Mouse (Mus musculus) heart, embryonic 13.5 days (tissue): ENCODE data around the gene Kctd20. TPM values are rescaled to one million over a fixed set of nuclear protein-coding genes. Genes with fewer than 3 reads are reported as not detected.
A peak's percentile ranks its signal among the peaks of the same experiment; 100 is the strongest.

ENCODE experiments used
- ATAC-seq: fragments of 200-750 bp; cut with Nextera tagmentation; 2 replicates; pipeline ENCODE4 v1.8.0; 2017; ENCODE audit warnings: moderate TSS enrichment; ENCODE audit not compliant: insufficient number of reproducible peaks, low FRiP score, low TSS enrichment; ENCODE audit errors: extremely low read depth
- H3K27ac ChIP-seq: fragments of 300-500 bp; sonication (generic); replicated peaks from 2 replicates; pipeline ENCODE4 v1.5.1; 2015; ENCODE audit warnings: moderate library complexity, mild to moderate bottlenecking, inconsistent platforms
- H3K27me3 ChIP-seq: fragments of 300-500 bp; sonication (generic); replicated peaks from 2 replicates; pipeline ENCODE4 v1.6.1; 2015; ENCODE audit warnings: mild to moderate bottlenecking, inconsistent platforms
- H3K36me3 ChIP-seq: fragments of 300-500 bp; sonication (generic); 2 replicates; pipeline ENCODE4 v1.6.1; 2015; ENCODE audit warnings: mild to moderate bottlenecking, inconsistent platforms
- H3K4me1 ChIP-seq: fragments of 300-500 bp; sonication (generic); 2 replicates; pipeline ENCODE4 v1.6.1; 2015; ENCODE audit warnings: inconsistent platforms
- H3K4me2 ChIP-seq: fragments of 300-500 bp; sonication (generic); 2 replicates; pipeline ENCODE4 v1.6.1; 2015; ENCODE audit warnings: inconsistent platforms, mild to moderate bottlenecking, moderate library complexity
- H3K4me3 ChIP-seq: fragments of 300-500 bp; sonication (generic); 2 replicates; pipeline ENCODE4 v1.5.1; 2015; ENCODE audit warnings: moderate library complexity, mild to moderate bottlenecking, inconsistent platforms
- H3K9ac ChIP-seq: fragments of 300-500 bp; sonication (generic); 2 replicates; pipeline ENCODE4 v1.6.1; 2015; ENCODE audit warnings: inconsistent platforms, mild to moderate bottlenecking, moderate library complexity
- H3K9me3 ChIP-seq: fragments of 300-500 bp; sonication (generic); 2 replicates; pipeline ENCODE4 v1.6.1; 2016; ENCODE audit warnings: inconsistent platforms
- WGBS: fragments of 180-500 bp; shearing (Covaris S2); methylation state at CpG from one replicate; pipeline ENCODE4 v1.1.7; 2015; ENCODE audit warnings: mixed read lengths; 5-methylcytosine and 5-hydroxymethylcytosine counted together
- polyA plus RNA-seq: library from polyadenylated mRNA; unstranded; fragments of >200 nt; fragmentation: Nextera tagmentation; extraction: Ambion mirVana; gene quantifications from 2 replicates; pipeline ENCODE4 v1.2.1, GENCODE M21; 2015

Gene Kctd20
- polyA plus RNA-seq, result 58.1 and 59.9 TPM in 2 replicates

- peak within 1 kb of the TSS; percentile 85 for H3K4me3 ChIP-seq
- WGBS, result under 1% methylated on average over 79 of the region's 80 CpGs
- H3K4me1 ChIP-seq, result peaks cover 23% of the 10 kb centered on the region
- peaks cover 3% of the 10 kb centered on the region for H3K9me3 ChIP-seq
- ATAC-seq, result peak; percentile 92
- H3K4me2 ChIP-seq, result peak within 1 kb of the TSS; percentile 92
- peaks cover 8% of the 10 kb centered on the region for H3K36me3 ChIP-seq
- H3K27me3 ChIP-seq, result no peaks in the 10 kb centered on the region
- peak within 1 kb of the TSS; percentile 97 for H3K27ac ChIP-seq
- peak within 1 kb of the TSS; percentile 95 for H3K9ac ChIP-seq
Measured at GRCm38 (mm10) chr17:28951831-28952799, at the start of gene Kctd20. Kctd20 (plus strand) TSS chr17:28951950.

DNA sequence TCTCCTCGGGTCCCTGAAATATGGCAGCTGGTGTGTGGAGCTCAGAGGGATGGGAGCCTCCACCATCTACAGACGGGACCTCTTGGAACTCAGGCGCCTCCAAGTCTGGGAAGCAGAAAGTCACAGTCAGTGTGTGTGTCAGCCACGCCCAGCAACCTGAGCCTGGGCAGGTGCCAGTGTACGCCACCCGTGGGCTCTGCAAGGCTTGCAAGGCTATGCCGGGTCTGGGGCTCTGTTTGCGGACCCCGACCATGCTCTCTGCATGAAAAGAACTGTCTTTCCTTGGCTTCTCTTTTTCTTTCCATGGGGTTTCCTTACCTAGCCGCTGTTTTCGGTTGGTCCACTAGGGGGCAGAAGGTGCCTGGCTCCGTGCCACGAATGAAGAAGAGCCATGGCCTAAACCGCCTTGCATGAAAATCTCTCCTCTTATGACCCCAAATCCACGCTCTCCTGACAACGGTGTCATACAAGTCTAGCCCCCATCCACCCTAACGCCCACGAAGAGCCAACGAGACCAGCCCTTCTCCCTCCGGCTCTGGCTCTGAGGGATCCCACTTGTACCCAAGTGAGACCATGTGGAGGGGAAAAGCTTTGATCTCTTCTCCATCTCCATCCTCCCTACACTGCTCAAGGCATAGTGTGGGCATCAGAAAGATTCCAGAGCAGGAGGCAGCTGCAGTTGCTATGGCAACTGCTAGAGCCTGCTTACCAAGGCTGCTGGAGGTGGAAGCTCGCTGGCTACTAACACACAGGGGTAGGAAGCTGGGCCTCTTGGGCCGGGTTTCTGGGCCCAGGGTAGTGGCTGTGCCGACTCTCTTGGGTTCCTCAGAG is 47.0 kb upstream of the Kctd20 start:
- no peaks in the 10 kb centered on the region for H3K9me3 ChIP-seq
- no peak overlapping the region for H3K4me3 ChIP-seq
- no peak overlapping the region for H3K4me2 ChIP-seq
- H3K4me1 ChIP-seq, result peaks cover 11% of the 10 kb centered on the region
- peaks cover 13% of the 10 kb centered on the region for H3K27me3 ChIP-seq
- no peaks in the 10 kb centered on the region for H3K36me3 ChIP-seq
- no peak overlapping the region for H3K27ac ChIP-seq
- WGBS, result 28% methylated on average over 23 of the region's 23 CpGs
- ATAC-seq, result no peak
- H3K9ac ChIP-seq, result no peak overlapping the region

- H3K27ac ChIP-seq, result no peak overlapping the region
- peaks cover 20% of the 10 kb centered on the region for H3K27me3 ChIP-seq
- no peak for ATAC-seq
- H3K4me2 ChIP-seq, result no peak overlapping the region
- WGBS, result 64% methylated on average over 13 of the region's 13 CpGs
- no peaks in the 10 kb centered on the region for H3K36me3 ChIP-seq
- H3K9ac ChIP-seq, result no peak overlapping the region
- no peaks in the 10 kb centered on the region for H3K9me3 ChIP-seq
- peaks cover 13% of the 10 kb centered on the region for H3K4me1 ChIP-seq
- H3K4me3 ChIP-seq, result no peak overlapping the region
Measured at GRCm38 (mm10) chr17:28905377-28905916, 46.3 kb upstream of the Kctd20 start.

- H3K27me3 ChIP-seq, result peaks cover 21% of the 10 kb centered on the region
- no peak overlapping the region for H3K9ac ChIP-seq
- H3K4me1 ChIP-seq, result peaks cover 13% of the 10 kb centered on the region
- no peaks in the 10 kb centered on the region for H3K36me3 ChIP-seq
- H3K27ac ChIP-seq, result no peak overlapping the region
- WGBS, result 79% methylated on average over 7 of the region's 7 CpGs
- no peak overlapping the region for H3K4me3 ChIP-seq
- no peaks in the 10 kb centered on the region for H3K9me3 ChIP-seq
- no peak for ATAC-seq
- no peak overlapping the region for H3K4me2 ChIP-seq
Measured at GRCm38 (mm10) chr17:28907959-28908358, 43.8 kb upstream of the Kctd20 start.

- Histone ChIP-seq H3K4me1 (peaks cover 12% of the 10 kb centered on the region), H3K4me3 (peak overlapping the region; percentile 38), H3K4me2 (peak overlapping the region; percentile 71), H3K27ac (no peak overlapping the region), H3K9me3 (no peaks in the 10 kb centered on the region), H3K27me3 (peaks cover 21% of the 10 kb centered on the region), H3K36me3 (no peaks in the 10 kb centered on the region), H3K9ac (peak overlapping the region; percentile 66; the same call in 1 of the 2 replicates)
- ATAC-seq, result no peak
- 5% methylated on average over 29 of the region's 29 CpGs for WGBS
Measured at GRCm38 (mm10) chr17:28909252-28909941, 42.4 kb upstream of the Kctd20 start.

DNA sequence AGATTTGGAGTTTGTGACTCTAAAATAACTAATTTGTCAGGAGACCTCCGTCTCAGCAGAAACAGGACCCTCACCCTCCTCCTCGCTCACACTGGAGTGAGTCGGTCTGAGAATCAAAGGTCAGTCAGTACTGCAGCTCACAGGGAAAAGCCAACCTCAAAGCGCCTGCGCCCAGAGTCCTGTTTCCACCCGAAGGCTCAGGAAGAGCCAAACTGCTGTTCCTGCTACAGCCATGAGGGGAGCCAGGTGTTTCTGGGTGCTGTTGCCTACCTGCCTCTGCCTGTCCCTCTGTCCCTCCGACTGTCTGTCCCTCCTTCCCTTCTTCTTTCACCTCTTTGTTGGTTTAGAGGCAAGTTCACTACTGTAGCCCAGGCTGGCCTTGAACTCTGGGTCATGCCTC is 41.6 kb upstream of the Kctd20 start:
- Histone ChIP-seq H3K9ac (no peak overlapping the region), H3K27ac (no peak overlapping the region), H3K4me1 (peaks cover 9% of the 10 kb centered on the region), H3K4me3 (peak overlapping the region; percentile 38; the same call in 1 of the 2 replicates), H3K27me3 (peaks cover 21% of the 10 kb centered on the region), H3K36me3 (no peaks in the 10 kb centered on the region), H3K9me3 (no peaks in the 10 kb centered on the region), H3K4me2 (peak overlapping the region; percentile 71; the same call in 1 of the 2 replicates)
- 32% methylated on average over 7 of the region's 7 CpGs for WGBS
- ATAC-seq, result no peak

DNA sequence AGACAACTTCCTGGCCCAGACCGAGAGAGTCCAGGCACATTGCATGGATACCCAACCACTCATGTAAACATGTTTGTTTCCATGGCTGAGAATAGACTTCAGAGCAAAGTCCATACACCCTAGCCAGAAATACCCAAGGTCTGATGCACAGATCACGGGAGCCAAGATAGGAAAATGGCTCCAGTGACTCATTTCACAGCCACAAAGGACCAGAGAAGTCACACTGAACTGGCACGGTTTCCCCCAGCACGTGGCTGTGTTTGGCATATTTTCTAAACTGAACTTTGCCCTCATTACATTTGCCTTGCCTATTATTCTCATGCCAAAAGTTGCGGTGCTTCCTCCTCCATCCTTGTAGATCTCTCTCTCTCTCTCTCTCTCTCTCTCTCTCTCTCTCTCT is 38.5 kb upstream of the Kctd20 start:
- H3K4me1 ChIP-seq, result peaks cover 9% of the 10 kb centered on the region
- H3K27ac ChIP-seq, result no peak overlapping the region
- H3K4me2 ChIP-seq, result no peak overlapping the region
- H3K9me3 ChIP-seq, result no peaks in the 10 kb centered on the region
- peaks cover 19% of the 10 kb centered on the region for H3K27me3 ChIP-seq
- WGBS, result 50% methylated on average over 5 of the region's 5 CpGs
- H3K36me3 ChIP-seq, result no peaks in the 10 kb centered on the region
- no peak overlapping the region for H3K9ac ChIP-seq
- no peak for ATAC-seq
- H3K4me3 ChIP-seq, result no peak overlapping the region

DNA sequence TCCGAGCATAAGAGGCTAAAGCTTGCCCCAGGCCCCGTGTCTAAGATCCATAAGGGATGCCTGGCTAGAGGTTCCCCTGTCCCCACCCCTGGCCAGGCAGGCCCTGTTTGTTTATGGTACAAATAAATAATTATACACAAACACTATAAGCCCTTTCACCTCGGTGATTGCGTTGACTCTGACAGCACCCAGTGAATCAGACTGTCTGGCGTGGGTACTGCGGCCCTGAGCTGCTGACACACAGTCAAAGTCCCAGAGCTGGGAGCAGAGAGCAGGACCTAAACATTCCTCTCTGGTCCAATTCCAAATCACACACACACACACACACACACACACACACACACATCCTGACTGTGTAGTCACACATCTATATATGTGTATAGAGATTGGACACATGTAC is 37.8 kb upstream of the Kctd20 start:
- Histone ChIP-seq H3K4me2 (no peak overlapping the region), H3K27me3 (peaks cover 13% of the 10 kb centered on the region), H3K4me1 (peaks cover 9% of the 10 kb centered on the region), H3K9ac (no peak overlapping the region), H3K4me3 (no peak overlapping the region), H3K36me3 (no peaks in the 10 kb centered on the region), H3K27ac (no peak overlapping the region), H3K9me3 (no peaks in the 10 kb centered on the region)
- no peak for ATAC-seq
- 75% methylated on average over 6 of the region's 6 CpGs for WGBS

- Histone ChIP-seq H3K36me3 (no peaks in the 10 kb centered on the region), H3K27ac (no peak within 1 kb of the TSS), H3K4me1 (no peaks in the 10 kb centered on the region), H3K9ac (no peak within 1 kb of the TSS), H3K27me3 (peaks cover 5% of the 10 kb centered on the region), H3K4me2 (no peak within 1 kb of the TSS), H3K9me3 (no peaks in the 10 kb centered on the region), H3K4me3 (no peak within 1 kb of the TSS)
- ATAC-seq, result no peak
- 65% methylated on average over 12 of the region's 12 CpGs for WGBS
Measured at GRCm38 (mm10) chr17:28915060-28915628, 36.6 kb upstream of the Kctd20 start, which contains the start of gene 4930539E08Rik. 4930539E08Rik (minus strand) TSS chr17:28915324.

DNA sequence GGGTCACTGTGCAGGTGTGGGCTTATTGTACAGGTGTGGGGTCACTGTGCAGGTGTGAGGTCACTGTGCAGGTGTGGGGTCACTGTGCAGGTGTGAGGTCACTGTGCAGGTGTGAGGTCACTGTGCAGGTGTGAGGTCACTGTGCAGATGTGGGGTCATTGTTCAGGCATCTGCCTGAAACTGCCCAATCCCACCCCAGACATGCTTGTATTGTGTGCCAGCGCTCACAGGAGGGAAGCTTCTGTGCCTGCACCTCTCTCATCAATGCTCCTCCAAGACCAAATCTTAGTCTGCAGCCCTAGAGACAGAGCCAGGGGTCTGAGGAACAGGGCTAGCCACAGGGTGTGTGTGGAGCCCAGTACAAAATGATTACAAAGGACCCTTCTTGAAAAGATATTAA is 35.2 kb upstream of the Kctd20 start:
- ATAC-seq, result no peak

More for the DNA sequence above, 35.2 kb upstream of the Kctd20 start:
- Histone ChIP-seq H3K27ac (no peak overlapping the region), H3K27me3 (no peaks in the 10 kb centered on the region), H3K4me1 (peaks cover 7% of the 10 kb centered on the region), H3K9ac (no peak overlapping the region), H3K9me3 (no peaks in the 10 kb centered on the region), H3K4me3 (no peak overlapping the region), H3K4me2 (no peak overlapping the region), H3K36me3 (no peaks in the 10 kb centered on the region)
- 80% methylated on average over 1 of the region's 1 CpGs for WGBS
